Comparison of ENCODE assay signal across 9 mouse cellular contexts in genomic region chr11:79666544-79666943, GRCm38 (mm10).
DNase-seq lines count a peak whose midpoint lies in the region; ATAC-seq and TF ChIP-seq lines count a peak whose summit lies in the region.
"Had no signal": no experiment of that assay in that cellular context is flagged by ENCODE, and none has a peak within 500 bp of the region (broad histone marks: within the 10 kb centered on the region; RNA-seq: fewer than 3 reads in every experiment).

No protein-coding gene starts in this region.

- TF ChIP-seq CTCF in intestine, postnatal 0 days (IDR thresholded peaks at IDR 0.05; ENCODE audit: low read depth), result no peak

- H3K27ac ChIP-seq in intestine, embryonic 15.5 days, result no peak overlapping the region
- H3K27ac ChIP-seq in intestine, postnatal 0 days (ENCODE audit: low read depth, low read length), result no peak overlapping the region
- no peak overlapping the region for H3K27ac ChIP-seq in heart, embryonic 12.5 days (ENCODE audit: poor library complexity, severe bottlenecking)
- H3K27ac ChIP-seq: lung, embryonic 15.5 days had no signal

- H3K4me2 ChIP-seq in intestine, embryonic 15.5 days (replicated peaks), result no peak overlapping the region
- H3K4me2 ChIP-seq in intestine, postnatal 0 days (replicated peaks; ENCODE audit: low read depth), result no peak overlapping the region
- no peak overlapping the region for H3K4me2 ChIP-seq in heart, embryonic 12.5 days
- H3K4me2 ChIP-seq: lung, embryonic 15.5 days had no signal

- WGBS in intestine, embryonic 15.5 days, result 82% methylated on average over 8 of the region's 8 CpGs
- 71% methylated on average over 8 of the region's 8 CpGs for WGBS in intestine, postnatal 0 days
- WGBS in heart, embryonic 12.5 days, result 71% methylated on average over 8 of the region's 8 CpGs

- ATAC-seq in intestine, embryonic 15.5 days, result 0 out of 2 replicates have a peak, but pooled peaks have one; percentile 17
- ATAC-seq in intestine, postnatal 0 days, result no peak
- no peak for ATAC-seq in heart, embryonic 12.5 days (ENCODE audit: insufficient number of reproducible peaks, low FRiP score)

- no peaks in the 10 kb centered on the region for H3K27me3 ChIP-seq in intestine, embryonic 15.5 days (replicated peaks)
- H3K27me3 ChIP-seq in intestine, postnatal 0 days (replicated peaks; ENCODE audit: control insufficient read depth, insufficient read depth, low read length), result no peaks in the 10 kb centered on the region
- peaks cover 24% of the 10 kb centered on the region for H3K27me3 ChIP-seq in heart, embryonic 12.5 days (replicated peaks)

- no peaks in the 10 kb centered on the region for H3K9me3 ChIP-seq in intestine, embryonic 15.5 days
- no peaks in the 10 kb centered on the region for H3K9me3 ChIP-seq in intestine, postnatal 0 days (ENCODE audit: control insufficient read depth)
- no peaks in the 10 kb centered on the region; the same call in 1 of the 2 replicates for H3K9me3 ChIP-seq in heart, embryonic 12.5 days (replicated peaks)
- H3K9me3 ChIP-seq: lung, embryonic 15.5 days had no signal

- peak; percentile 75 for DNase-seq in adrenal gland, postnatal 10 days
- peak; percentile 85 for DNase-seq in cerebellum, adult 9-11 months
- peak; percentile 77 to 80 for DNase-seq in kidney, postnatal 36 days
- no peak for DNase-seq in lung, postnatal 36 days
- DNase-seq in left cerebral cortex, adult 9 months (ENCODE audit: low spot score in 2 of 2), result no peak

- no peaks in the 10 kb centered on the region for H3K36me3 ChIP-seq in intestine, embryonic 15.5 days
- H3K36me3 ChIP-seq in intestine, postnatal 0 days (ENCODE audit: control insufficient read depth, insufficient read depth), result no peaks in the 10 kb centered on the region
- H3K36me3 ChIP-seq in heart, embryonic 12.5 days, result no peaks in the 10 kb centered on the region
- H3K36me3 ChIP-seq: lung, embryonic 15.5 days had no signal

- H3K4me3 ChIP-seq in intestine, embryonic 15.5 days (replicated peaks), result no peak overlapping the region
- no peak overlapping the region for H3K4me3 ChIP-seq in intestine, postnatal 0 days (ENCODE audit: low read depth, low read length)
- no peak overlapping the region for H3K4me3 ChIP-seq in heart, embryonic 12.5 days
- H3K4me3 ChIP-seq: lung, embryonic 15.5 days had no signal

- H3K4me1 ChIP-seq in intestine, embryonic 15.5 days (replicated peaks), result peaks cover 17% of the 10 kb centered on the region
- H3K4me1 ChIP-seq in intestine, postnatal 0 days (replicated peaks; ENCODE audit: control insufficient read depth, insufficient read depth, low read length), result 0 out of 2 replicates have a peak, but pooled peaks cover 2% of the 10 kb centered on the region
- H3K4me1 ChIP-seq in heart, embryonic 12.5 days (replicated peaks), result peaks cover 13% of the 10 kb centered on the region

- no peak overlapping the region for H3K9ac ChIP-seq in intestine, embryonic 15.5 days
- H3K9ac ChIP-seq in intestine, postnatal 0 days (ENCODE audit: low read depth, low read length), result no peak overlapping the region
- H3K9ac ChIP-seq in heart, embryonic 12.5 days, result no peak overlapping the region
- H3K9ac ChIP-seq: lung, embryonic 15.5 days had no signal

Comparison
In these comparisons a context has a peak if more than half of its experiments do, and no peak if none do; other contexts are left out.
1. DNase-seq: peak in adrenal gland, postnatal 10 days (single experiment), cerebellum, adult 9-11 months (single experiment) and kidney, postnatal 36 days (2 of 2); none in lung, postnatal 36 days (single experiment) and left cerebral cortex, adult 9 months (0 of 2).